9 mouse cellular contexts compared by ENCODE assay signal in genomic region chr3:101404620-101405415, GRCm38 (mm10). TPM values are rescaled to one million over a fixed set of nuclear protein-coding genes. Genes with fewer than 3 reads are reported as not detected.
DNase-seq lines count a peak whose midpoint lies in the region; ATAC-seq and TF ChIP-seq lines count a peak whose summit lies in the region.
"Had no signal": no experiment of that assay in that cellular context is flagged by ENCODE, and none has a peak within 500 bp of the region (broad histone marks: within the 10 kb centered on the region; RNA-seq: fewer than 3 reads in every experiment).

No protein-coding gene starts in this region.

- H3K4me3 ChIP-seq in heart, embryonic 13.5 days: no peak overlapping the region
- H3K4me3 ChIP-seq in lung, embryonic 15.5 days: no peak overlapping the region
- H3K4me3 ChIP-seq in liver, postnatal 0 days (ENCODE audit: low read depth, low read length): no peak overlapping the region

- TF ChIP-seq CTCF in liver, postnatal 0 days (IDR thresholded peaks at IDR 0.05; ENCODE audit: low read depth): no peak

- peaks cover 91% of the 10 kb centered on the region for H3K4me1 ChIP-seq in heart, embryonic 13.5 days
- peaks cover 62% of the 10 kb centered on the region for H3K4me1 ChIP-seq in lung, embryonic 15.5 days
- H3K4me1 ChIP-seq in liver, postnatal 0 days (ENCODE audit: insufficient read depth): no peaks in the 10 kb centered on the region

- H3K27ac ChIP-seq in heart, embryonic 13.5 days (replicated peaks): peak overlapping the region; percentile 65
- peak overlapping the region; percentile 66 for H3K27ac ChIP-seq in lung, embryonic 15.5 days
- H3K27ac ChIP-seq in liver, postnatal 0 days (ENCODE audit: low read depth): no peak overlapping the region

- no peaks in the 10 kb centered on the region for H3K9me3 ChIP-seq in heart, embryonic 13.5 days
- no peaks in the 10 kb centered on the region for H3K9me3 ChIP-seq in lung, embryonic 15.5 days
- H3K9me3 ChIP-seq in liver, postnatal 0 days (ENCODE audit: low read length): no peaks in the 10 kb centered on the region

- no peaks in the 10 kb centered on the region for H3K27me3 ChIP-seq in heart, embryonic 13.5 days (replicated peaks)
- no peaks in the 10 kb centered on the region for H3K27me3 ChIP-seq in lung, embryonic 15.5 days
- H3K27me3 ChIP-seq in liver, postnatal 0 days (ENCODE audit: insufficient read depth, low read length): no peaks in the 10 kb centered on the region

- no peaks in the 10 kb centered on the region for H3K36me3 ChIP-seq in heart, embryonic 13.5 days
- no peaks in the 10 kb centered on the region for H3K36me3 ChIP-seq in lung, embryonic 15.5 days
- H3K36me3 ChIP-seq in liver, postnatal 0 days (replicated peaks; ENCODE audit: insufficient read depth, low read length): no peaks in the 10 kb centered on the region

- H3K4me2 ChIP-seq in heart, embryonic 13.5 days: peak overlapping the region; percentile 18; the same call in 1 of the 2 replicates
- peak overlapping the region; percentile 25 for H3K4me2 ChIP-seq in lung, embryonic 15.5 days
- H3K4me2 ChIP-seq in liver, postnatal 0 days (ENCODE audit: low read depth, low read length): no peak overlapping the region
- H3K4me2 ChIP-seq: liver, embryonic 11.5 days had no signal

- TF ChIP-seq EP300 in liver, postnatal 0 days (IDR thresholded peaks at IDR 0.05; ENCODE audit: low read depth): no peak

- 61% methylated on average over 13 of the region's 13 CpGs for WGBS in heart, embryonic 13.5 days
- 36% methylated on average over 13 of the region's 13 CpGs for WGBS in lung, embryonic 15.5 days
- WGBS in liver, postnatal 0 days (ENCODE audit: insufficient replicate concordance): 77% methylated on average over 13 of the region's 13 CpGs

- no peak overlapping the region for H3K9ac ChIP-seq in heart, embryonic 13.5 days
- no peak overlapping the region for H3K9ac ChIP-seq in lung, embryonic 15.5 days
- H3K9ac ChIP-seq in liver, postnatal 0 days (replicated peaks): no peak overlapping the region

- no peak for ATAC-seq in heart, embryonic 13.5 days (ENCODE audit: extremely low read depth, insufficient number of reproducible peaks, low FRiP score, low TSS enrichment)
- peak; percentile 25; the same call in 1 of the 2 replicates for ATAC-seq in lung, embryonic 15.5 days (ENCODE audit: borderline replicate concordance, extremely low read depth, low FRiP score, low TSS enrichment)
- ATAC-seq in liver, postnatal 0 days: no peak

- DNase-seq in heart, adult 9 months (ENCODE audit: low spot score in 2 of 2): no peak
- DNase-seq in Muller cell, postnatal 12 days (ENCODE audit: inconsistent ontology term): peak; percentile 64
- DNase-seq in cerebellum, postnatal 25 days: peak; percentile 75 to 83
- DNase-seq in retina, postnatal 1 day: no peak
- DNase-seq in liver, postnatal 0 days: no peak
- no peak for DNase-seq in kidney, adult 11 months

RNA-seq across cellular contexts. Expression of gene Igsf3, which starts 27.9 kb away (rescaled TPM):
- 40.1 and 41.9 TPM in 2 replicates for polyA plus RNA-seq in heart, embryonic 13.5 days (2015; fragmentation: Nextera tagmentation; extraction: Ambion mirVana)
- 40.7 and 41.3 TPM in 2 replicates for polyA plus RNA-seq in lung, embryonic 15.5 days (2015; fragmentation: Nextera tagmentation; extraction: Ambion mirVana)
- 1.7 and 1.9 TPM in 2 replicates for polyA plus RNA-seq in liver, postnatal 0 days (2015; fragmentation: Nextera tagmentation; extraction: Ambion mirVana)

Comparison
In these comparisons a context has a peak if more than half of its experiments do, and no peak if none do; other contexts are left out.
1. DNase-seq: peak in Muller cell, postnatal 12 days (single experiment) and cerebellum, postnatal 25 days (2 of 2); none in heart, adult 9 months (0 of 2), retina, postnatal 1 day (single experiment), liver, postnatal 0 days (single experiment) and kidney, adult 11 months (single experiment).
2. RNA of gene Igsf3, which starts 27.9 kb away (polyA plus RNA-seq): 40.7 to 41.3 TPM in lung, embryonic 15.5 days and 40.1 to 41.9 TPM in heart, embryonic 13.5 days; 1.7 to 1.9 TPM in liver, postnatal 0 days; every median in the first group is over 10 times any median in the second.